Mouse (Mus musculus): ENCODE data around the gene Gm12666.
"Not testable (repeated sequence)": the region's sequence is repeated elsewhere in the genome, so short reads cannot be mapped to it uniquely, and the experiment has no call there.

Gm12666 gene

GRCm38 (mm10) chr4:92191649-92192048 lies at the start of gene Gm12666:
Gm12666 (minus strand) TSS chr4:92191749.
- not testable (repeated sequence) for DNase-seq

DNA sequence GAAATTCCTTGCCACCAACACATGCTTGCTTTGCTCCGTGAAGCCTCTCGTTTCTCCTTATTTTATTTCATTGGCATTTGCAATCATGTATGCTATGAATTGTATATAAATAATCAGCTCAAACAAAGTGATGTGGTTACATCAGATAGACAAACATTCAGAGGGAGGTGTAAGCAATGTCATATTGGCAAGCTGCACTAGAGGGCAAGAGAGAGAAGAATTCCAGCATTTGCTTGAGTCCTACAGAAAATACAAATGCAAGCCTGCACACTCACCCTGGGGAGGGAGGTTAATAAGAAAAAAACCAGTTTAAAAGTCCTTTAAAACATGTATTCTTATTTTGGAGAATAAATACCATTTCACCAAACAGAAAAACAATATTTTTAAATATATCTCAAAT lies 34.8 kb upstream of the Gm12666 start:
- DNase-seq: no peak

DNA sequence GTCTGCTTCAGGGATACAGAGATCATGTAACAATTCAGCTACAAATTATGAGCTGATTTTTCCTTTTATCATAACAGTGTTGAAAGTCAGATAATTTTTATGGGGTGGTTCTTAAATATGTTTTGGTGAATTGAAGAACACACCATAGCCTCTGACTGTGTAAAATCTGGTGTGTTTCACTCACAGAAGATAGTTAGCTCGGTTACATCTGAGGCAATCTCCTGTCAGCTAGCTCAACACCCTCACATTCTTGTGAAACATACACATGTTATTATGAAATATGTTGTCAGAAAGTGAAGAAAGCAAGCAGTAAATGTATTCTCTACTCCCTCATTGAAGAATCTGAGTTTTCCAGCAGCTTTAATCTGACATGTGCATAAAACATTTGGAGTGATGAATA lies 24.7 kb upstream of the Gm12666 start:
- DNase-seq: no peak

DNA sequence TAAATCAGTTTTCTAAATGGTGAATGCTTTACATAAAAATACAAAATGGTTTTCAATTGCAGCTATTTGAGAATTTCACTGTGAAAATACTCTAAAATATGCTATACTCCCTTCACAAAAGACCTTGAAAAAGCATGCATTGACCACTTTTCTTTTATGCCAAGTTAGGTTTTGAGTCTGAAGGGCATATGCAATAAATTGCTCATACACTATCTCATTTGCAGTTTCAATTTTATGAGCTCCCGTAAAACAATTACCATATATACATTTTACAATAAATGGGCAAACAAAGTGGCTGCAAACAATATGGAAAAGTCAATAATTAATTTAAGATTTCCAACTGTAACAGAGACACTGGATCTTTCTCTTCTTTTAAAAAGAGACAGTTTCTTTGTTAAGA lies 38.9 kb downstream of the Gm12666 start:
- no peak for DNase-seq

DNA sequence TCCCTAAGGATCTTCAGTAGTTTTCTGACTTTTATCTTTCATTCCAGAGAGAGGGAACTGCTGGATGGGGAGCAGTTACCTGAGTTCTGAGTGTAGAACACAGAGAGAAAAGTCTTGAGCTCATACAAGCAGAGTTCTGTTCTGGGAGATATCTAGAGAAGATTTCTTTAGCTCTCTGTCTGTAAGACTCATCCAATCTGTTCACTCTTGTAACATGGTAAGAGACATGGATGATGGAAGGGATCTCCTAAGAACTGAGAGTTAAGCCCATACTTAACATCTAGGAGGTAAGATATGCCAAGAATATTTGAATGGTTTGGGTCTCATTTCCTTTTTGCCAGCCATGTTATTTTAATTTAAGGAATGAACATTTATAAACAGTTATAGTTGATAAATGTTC lies 44.4 kb downstream of the Gm12666 start, which contains the start of gene Izumo3:
Gene Izumo3, minus strand, starts transcription at position 101 of the 400 bp plus-strand sequence.
- DNase-seq: no peak
